Mouse (Mus musculus): Measurements from ENCODE around the gene Men1. TPM values are rescaled to one million over a fixed set of nuclear protein-coding genes. Genes with fewer than 3 reads are reported as not detected.
A peak's percentile ranks its signal among the peaks of the same experiment; 100 is the strongest.
"Not testable (repeated sequence)": the region's sequence is repeated elsewhere in the genome, so short reads cannot be mapped to it uniquely, and the experiment has no call there.

Men1 gene
- total RNA-seq (2022) = 10 to 100 TPM; 60.0 to 74.4 (median 63.5) TPM

DNA sequence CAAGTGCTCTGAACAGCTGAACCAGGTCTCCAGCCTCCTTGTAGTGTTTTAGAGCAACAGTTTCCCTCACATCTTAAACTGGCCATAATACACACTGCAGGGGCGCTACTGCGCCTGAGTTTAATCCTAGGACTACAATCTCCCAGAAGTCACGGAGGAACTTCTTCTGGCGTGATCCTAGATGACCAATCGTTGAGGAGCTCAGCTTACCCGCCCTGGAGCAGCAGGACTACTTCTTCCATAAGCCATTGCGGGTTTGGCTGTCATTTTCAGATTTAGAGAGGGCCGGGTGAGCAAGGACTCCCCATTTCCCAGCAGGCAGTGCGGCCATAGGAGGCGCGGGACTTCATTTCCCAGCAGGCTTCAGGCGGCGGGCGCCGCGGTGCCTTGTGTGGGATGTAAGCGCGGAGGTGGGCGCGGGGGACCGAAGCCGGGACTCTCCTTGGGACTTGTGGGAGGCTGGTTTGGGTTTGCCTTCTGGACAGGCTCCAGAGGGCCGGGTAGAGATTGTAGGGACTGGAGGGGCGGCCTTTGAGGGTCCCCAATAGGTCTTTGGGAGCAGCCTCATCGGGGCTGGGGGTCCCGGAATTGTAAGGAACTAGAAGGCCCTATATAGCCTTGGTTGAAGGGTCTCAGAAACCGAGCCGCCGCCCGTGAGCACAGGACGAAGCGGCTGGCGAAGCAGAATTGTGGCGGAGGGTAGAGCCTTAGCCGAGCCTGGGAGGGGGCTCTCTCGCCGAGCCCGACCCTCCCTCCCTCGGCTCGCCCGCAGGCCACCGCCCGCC is at the start of gene Men1:
Gene Men1 (plus strand): TSS at position 307 of the 785 bp plus-strand sequence.
- peak; percentile 96 to 97 for DNase-seq (ENCODE audit: low spot score in 2 of 2)

DNA sequence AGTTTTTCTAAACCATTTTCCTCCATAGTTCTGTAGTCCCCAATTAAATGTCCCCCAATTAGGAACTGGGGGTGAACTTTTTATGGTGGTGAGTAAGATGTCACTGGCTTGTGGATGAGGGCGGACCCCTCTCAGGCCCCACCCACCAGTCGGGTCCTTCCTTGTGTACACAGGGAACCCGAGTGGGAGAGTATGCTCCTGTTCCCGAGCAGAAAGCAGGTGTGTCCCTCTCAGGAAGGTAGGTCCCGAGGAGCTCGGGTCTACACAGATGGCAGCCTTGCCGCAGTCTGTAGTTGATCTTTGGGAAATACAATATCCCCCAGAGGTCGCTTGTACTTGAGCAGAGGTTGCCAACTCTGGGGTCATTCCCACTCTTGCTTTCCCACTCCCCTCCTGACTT is 49.6 kb upstream of the Men1 start:
- DNase-seq (ENCODE audit: low spot score in 2 of 2) = no peak

- no peak for DNase-seq (ENCODE audit: low spot score in 2 of 2)
Observed at GRCm38 (mm10) chr19:6285632-6286433, 48.9 kb upstream of the Men1 start.

- DNase-seq (ENCODE audit: low spot score in 2 of 2) = peak; percentile 63 to 66
Observed at GRCm38 (mm10) chr19:6286434-6287401, 48.1 kb upstream of the Men1 start.

GRCm38 (mm10) chr19:6288236-6288894 is 46.4 kb upstream of the Men1 start:
- no peak for DNase-seq (ENCODE audit: low spot score in 2 of 2)

DNA sequence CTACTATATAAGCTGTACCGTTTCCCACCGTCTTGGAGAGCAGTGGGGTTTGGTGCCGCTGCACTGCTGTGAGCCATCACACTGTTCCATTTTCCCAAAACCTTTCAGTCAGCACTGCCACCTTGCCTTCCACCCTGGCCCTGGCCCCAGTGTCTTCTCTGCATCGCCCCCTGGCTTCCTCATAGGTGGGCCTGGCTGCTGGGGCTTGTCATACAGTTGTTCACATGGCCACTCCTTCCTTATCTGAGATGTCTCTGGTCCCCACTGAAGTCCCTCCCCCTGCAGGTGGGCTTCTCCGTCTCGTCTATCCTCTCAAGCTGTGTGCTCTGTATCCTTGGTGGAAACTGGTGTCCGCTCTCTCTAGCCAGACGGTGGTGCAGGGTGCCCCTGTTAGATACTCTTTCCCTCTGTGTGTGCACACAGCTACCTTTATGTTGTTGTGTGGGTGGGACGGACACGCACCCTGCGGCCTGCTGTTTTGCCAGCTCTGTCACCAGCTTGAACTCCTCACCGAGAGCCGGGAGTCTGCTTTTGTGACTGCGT is 45.0 kb upstream of the Men1 start:
- DNase-seq (ENCODE audit: low spot score in 2 of 2) = no peak

- DNase-seq (ENCODE audit: low spot score in 2 of 2) = not testable (repeated sequence)
Observed at GRCm38 (mm10) chr19:6290720-6291116, 44.1 kb upstream of the Men1 start.

GRCm38 (mm10) chr19:6291117-6291781 is 43.5 kb upstream of the Men1 start:
- no peak for DNase-seq (ENCODE audit: low spot score in 2 of 2)

DNA sequence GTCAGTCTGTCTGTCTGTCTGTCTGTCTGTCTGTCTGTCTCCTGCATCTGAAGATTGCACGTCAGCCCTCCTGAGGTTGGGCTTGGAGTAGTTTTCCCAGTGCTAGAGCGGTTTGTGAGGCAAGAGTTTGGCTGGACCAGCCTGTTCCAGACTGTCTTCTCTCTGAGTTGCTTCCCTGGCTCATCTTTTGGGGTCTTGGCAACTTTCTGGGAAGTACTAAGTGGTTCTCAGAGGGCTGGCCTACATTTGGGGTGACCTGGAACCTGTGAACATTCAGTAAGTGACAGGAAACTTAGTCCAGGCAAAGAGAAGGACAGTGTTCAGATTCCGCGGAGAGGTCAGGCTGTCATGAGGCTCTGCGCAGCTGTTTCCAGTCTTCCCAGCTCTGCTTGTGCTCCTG is 42.5 kb upstream of the Men1 start:
- no peak for DNase-seq (ENCODE audit: low spot score in 2 of 2)

GRCm38 (mm10) chr19:6294301-6294700 is 40.5 kb upstream of the Men1 start:
- DNase-seq (ENCODE audit: low spot score in 2 of 2) = no peak

GRCm38 (mm10) chr19:6296551-6297210 is 38.1 kb upstream of the Men1 start:
- DNase-seq (ENCODE audit: low spot score in 2 of 2) = no peak

DNA sequence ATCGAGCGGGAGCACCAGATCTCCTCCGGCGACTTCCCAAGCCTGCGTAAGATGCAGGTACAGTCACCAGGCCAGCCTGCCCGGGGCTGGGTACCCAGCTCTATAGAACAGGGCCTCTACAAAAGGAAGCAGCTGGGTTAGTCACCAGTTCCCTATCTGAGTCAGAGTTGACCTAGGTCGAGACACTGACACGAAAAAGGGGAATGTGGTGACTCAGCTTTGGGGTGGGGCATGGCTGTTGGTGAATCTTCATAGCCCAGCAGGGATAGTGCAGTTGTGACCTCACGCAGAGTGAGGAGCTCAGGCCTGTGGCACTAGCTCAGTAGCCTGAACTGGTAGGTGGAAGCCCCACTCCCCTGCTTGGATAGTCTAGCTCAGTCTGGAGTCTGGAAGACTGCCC is 37.1 kb upstream of the Men1 start:
- no peak for DNase-seq (ENCODE audit: low spot score in 2 of 2)

GRCm38 (mm10) chr19:6299003-6299402 is 35.8 kb upstream of the Men1 start:
- DNase-seq (ENCODE audit: low spot score in 2 of 2) = no peak

DNA sequence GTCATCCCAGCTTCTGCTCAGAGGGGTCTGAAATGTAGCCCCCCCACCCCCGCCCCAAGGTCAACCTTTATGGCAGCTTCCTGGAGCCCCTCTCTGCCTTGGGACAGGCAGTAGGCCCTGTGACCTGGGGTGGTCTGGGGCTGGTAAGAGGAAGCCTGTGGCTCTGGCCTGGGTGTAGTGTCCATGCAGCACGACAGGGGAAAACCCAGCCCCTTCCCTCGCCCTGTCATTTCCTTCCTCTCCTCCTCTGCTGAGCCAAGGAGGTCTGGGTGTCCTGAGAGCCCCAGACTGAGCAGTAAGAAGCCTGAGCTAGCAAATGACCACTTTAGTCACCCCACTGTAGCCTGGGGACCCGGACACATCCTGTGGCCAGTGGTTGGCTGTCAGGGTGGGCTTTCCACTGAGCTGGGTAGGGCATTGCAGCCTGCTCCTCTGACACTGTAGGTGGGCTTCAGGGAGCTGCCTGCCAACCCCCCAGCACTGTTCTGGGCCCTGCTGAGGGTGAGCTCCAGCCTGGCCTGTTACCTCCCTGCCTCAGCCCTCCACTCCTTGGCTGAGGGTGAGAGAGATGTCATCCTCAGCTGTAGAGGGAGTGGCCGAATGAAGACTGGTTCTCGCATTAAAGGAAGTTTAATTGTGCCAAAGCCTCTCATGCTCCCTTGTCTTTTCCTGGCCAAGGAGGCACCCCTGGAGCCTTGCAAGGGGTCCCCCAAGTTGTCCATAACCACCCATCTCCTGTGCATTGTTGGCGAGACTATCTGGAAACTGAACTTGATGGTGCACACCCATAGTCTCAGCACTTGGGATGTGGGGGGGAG is 35.1 kb upstream of the Men1 start:
- DNase-seq (ENCODE audit: low spot score in 2 of 2) = no peak

DNA sequence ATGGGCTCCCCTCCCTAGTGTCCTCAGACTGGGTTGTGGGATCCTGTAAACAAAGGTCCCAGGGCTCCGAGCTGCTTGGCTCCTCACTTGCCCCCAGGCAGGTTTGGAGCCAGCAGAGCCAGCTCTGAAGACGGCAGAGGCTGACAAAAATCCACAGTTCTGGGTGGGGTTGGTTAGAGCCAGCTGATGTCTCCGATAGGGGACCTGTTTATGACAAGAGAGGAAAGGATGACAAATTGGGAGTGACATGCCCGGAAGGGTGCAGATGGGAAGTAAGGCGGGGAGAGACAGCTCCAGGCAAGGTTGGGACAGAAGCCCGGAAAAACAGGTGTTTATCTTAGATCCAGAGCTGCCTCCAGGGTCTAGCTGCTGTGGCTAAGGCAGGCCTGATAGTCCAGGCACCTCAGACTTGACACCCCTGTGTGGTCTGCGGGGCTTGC is 34.4 kb upstream of the Men1 start:
- no peak for DNase-seq (ENCODE audit: low spot score in 2 of 2)

- DNase-seq (ENCODE audit: low spot score in 2 of 2) = no peak
Observed at GRCm38 (mm10) chr19:6302114-6302513, 32.7 kb upstream of the Men1 start.

GRCm38 (mm10) chr19:6302522-6302921 is 32.3 kb upstream of the Men1 start:
- DNase-seq (ENCODE audit: low spot score in 2 of 2) = peak; percentile 58 to 66

DNA sequence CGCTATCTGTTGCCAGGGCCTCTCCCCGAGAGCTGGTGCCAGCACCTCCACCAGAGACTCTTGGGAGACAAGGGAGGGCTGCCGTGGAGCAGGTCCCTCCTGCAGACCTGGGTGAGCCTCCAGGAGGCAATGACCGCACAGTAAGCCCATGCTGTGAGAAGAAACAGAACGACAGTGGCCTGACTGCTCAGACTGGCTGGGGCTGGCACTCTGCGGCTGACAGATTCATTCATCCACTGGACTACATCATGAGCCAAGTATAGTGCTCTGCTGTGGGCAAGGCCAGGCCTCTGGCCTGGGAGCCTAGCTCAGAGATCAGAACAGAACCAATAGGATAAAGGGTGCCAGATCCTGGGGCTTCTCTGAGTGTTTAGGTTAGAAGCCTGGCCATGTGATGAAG is 30.9 kb upstream of the Men1 start:
- no peak for DNase-seq (ENCODE audit: low spot score in 2 of 2)

Measured in layer of hippocampus, adult 8-10 months (tissue).